Mouse (Mus musculus) skeletal muscle tissue, postnatal 0 days (tissue): ENCODE measurements around the gene Ankrd17. TPM values are rescaled to one million over a fixed set of nuclear protein-coding genes. Genes with fewer than 3 reads are reported as not detected.

Experiments used
- polyA plus RNA-seq: library from polyadenylated mRNA; unstranded; fragments of >200 nt; fragmentation: Nextera tagmentation; extraction: Ambion mirVana; gene quantifications from 2 replicates; pipeline ENCODE4 v1.2.1, GENCODE M21; 2015

The Ankrd17 gene
- polyA plus RNA-seq: 11.6 and 13.7 TPM in 2 replicates

DNA sequence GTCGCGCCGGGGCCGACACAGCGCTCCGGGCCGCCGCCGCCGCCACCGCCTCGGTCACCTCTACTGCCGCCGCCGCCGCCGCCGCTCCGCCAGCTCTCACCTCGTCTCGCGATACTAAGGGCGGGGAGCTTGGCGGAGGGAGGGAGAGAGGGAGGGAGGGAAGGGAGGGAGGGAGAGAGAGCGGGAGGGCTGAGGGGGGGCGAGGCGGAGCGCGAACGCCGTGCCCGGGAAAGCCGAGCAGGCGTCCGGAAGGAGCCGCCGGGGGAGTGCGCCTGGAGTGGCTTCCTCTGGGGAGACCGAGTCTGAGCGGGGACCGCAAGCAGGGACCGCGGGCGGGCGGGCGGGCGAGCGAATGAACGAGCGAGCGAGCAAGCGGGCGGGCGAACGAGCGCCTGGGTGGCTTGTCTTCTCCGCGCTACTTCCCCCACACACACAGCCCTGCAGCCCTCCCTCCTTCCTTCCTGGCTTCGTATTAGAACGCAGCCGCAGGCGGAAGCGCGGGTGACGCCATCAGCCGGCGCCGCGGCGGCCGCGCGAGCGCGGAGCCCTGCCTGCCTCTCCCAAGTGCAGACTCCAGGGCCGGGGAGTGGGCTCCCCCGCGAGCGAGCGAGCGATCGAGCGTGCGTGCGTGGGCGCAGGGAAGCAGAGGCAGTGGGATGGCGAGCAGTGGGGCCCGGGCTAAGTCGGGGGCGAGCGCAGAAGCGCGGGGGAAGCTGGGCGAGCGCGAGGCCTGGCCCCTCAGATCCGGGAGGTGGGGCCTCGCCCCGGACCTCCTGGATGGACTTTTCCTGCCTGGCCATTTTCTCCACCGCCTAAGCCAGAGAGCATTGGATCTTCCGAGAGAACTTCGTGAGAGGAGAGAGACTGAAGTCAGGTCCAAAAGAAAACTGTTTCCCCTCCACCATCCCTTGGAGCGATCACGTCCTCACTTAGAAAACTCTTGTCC lies at the start of gene Ankrd17:
TSS of gene Ankrd17 (minus strand) at position 457 of the 946 bp plus-strand sequence.

DNA sequence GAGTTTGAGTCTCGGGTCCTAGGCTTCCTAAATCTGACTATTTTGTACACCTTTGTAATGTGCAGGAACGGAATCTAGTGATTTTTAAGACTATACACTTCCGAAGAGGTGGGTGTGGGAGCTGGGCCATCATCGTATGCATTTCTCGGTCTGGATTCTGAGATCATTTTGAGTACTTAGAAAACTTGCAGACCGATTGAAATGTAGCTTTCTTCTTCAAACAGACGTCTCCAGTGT lies 608 bp upstream of the Ankrd17 start, which contains the start of gene Gm9958:
TSS of gene Gm9958 (plus strand) at position 138 of the 237 bp plus-strand sequence.

DNA sequence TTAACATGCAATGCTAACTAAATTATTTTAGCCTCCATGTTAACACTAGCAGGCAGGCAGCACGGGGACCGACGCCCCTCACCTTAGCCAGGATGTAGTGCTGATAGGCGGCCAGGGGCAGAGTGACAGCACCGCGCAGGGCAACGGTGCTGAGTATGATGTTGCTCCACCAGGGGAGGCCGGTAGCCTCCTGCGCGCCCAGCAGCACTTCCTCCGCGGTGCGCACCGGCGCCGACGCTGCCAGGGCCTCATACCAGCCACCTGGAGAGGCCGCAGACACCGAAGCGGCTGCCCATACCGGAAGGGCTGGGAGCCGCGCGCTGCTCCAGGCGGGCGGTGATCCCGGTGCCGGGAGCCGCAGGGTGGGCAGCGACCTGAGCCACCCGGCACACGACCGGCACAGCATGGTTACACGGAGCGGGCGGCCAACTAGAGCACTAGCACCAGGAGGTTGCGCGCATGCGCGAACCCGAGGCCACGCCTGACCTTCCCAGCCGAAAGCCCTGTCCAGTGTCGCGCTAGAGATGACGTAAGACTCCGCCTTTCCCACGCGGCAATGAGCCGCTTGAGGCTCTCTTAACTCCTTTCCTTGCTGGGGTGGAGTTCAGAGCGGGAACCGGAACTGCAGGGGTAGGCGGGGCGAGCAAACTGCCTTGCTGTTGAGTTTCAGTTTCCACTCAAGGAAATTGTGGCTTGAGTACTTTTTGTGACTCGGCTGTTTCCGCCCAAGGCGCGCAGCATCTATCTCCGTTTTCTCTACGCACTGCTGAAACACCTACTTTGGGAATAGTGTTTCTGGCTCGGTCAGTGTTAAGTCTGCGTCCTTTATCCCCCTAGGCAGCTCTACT lies 142.6 kb downstream of the Ankrd17 start, which contains the start of gene Cox18:
TSS of gene Cox18 (minus strand) at position 468 of the 848 bp plus-strand sequence.

Other genes with a start within 250 kb of the Ankrd17 start
- gene Cox18, start 142.6 kb downstream of the Ankrd17 start, polyA plus RNA-seq: 16.7 and 21.8 TPM in 2 replicates
- gene Gm9958, start 627 bp upstream of the Ankrd17 start, polyA plus RNA-seq: 2.4 and 2.5 TPM in 2 replicates
- 7.0 and 9.9 TPM in 2 replicates for gene Alb, start 94.3 kb upstream of the Ankrd17 start, polyA plus RNA-seq
- gene Afp, start 124.2 kb upstream of the Ankrd17 start, polyA plus RNA-seq: 3.8 and 5.1 TPM in 2 replicates
- gene Afm, start 152.4 kb upstream of the Ankrd17 start, polyA plus RNA-seq: not detected in 2 replicates
- gene 5830473C10Rik, start 194.5 kb upstream of the Ankrd17 start, polyA plus RNA-seq: not detected in 2 replicates